Mouse (Mus musculus): Measurements from ENCODE around the gene Tob2.

GRCm38 (mm10) chr15:81853081-81853480 is 5.5 kb downstream of the Tob2 start:
- no peak for TF ChIP-seq POLR2A (IDR thresholded peaks at IDR 0.05; ENCODE audit: insufficient read depth, low read depth, low read length)
- TF ChIP-seq CTCF (IDR thresholded peaks at IDR 0.05; ENCODE audit: insufficient read depth, low read depth, low read length), result no peak
